Mouse (Mus musculus) hindbrain, embryonic 10.5 days (tissue): Measurements from ENCODE around the gene Myo1d. TPM values are rescaled to one million over a fixed set of nuclear protein-coding genes. Genes with fewer than 3 reads are reported as not detected.

ENCODE experiments used
- DNase-seq: peaks from one replicate; pipeline ENCODE4 v3.0.0-alpha.2; 2017; ENCODE audit warnings: low spot score
- H3K27ac ChIP-seq: fragments of 300-500 bp; sonication (generic); 2 replicates; pipeline ENCODE4 v1.5.1; 2016; ENCODE audit warnings: mild to moderate bottlenecking, moderate library complexity
- H3K27me3 ChIP-seq: fragments of 300-500 bp; sonication (generic); 2 replicates; pipeline ENCODE4 v1.6.1; 2016; ENCODE audit warnings: mild to moderate bottlenecking; ENCODE audit not compliant: poor library complexity, insufficient read depth, severe bottlenecking
- H3K36me3 ChIP-seq: fragments of 300-500 bp; sonication (generic); 2 replicates; pipeline ENCODE4 v1.6.1; 2016; ENCODE audit warnings: mild to moderate bottlenecking, moderate library complexity
- H3K4me1 ChIP-seq: fragments of 300-500 bp; sonication (generic); replicated peaks from 2 replicates; pipeline ENCODE4 v1.6.1; 2016; ENCODE audit warnings: mild to moderate bottlenecking
- H3K4me3 ChIP-seq: fragments of 300-500 bp; sonication (generic); 2 replicates; pipeline ENCODE4 v1.5.1; 2016; ENCODE audit warnings: mild to moderate bottlenecking, moderate library complexity
- H3K9me3 ChIP-seq: fragments of 300-500 bp; sonication (generic); 2 replicates; pipeline ENCODE4 v1.6.1; 2016; ENCODE audit warnings: mild to moderate bottlenecking, moderate library complexity
- WGBS: fragments of 180-500 bp; shearing (Covaris S2); methylation state at CpG from one replicate; pipeline ENCODE4 v1.1.7; 2016; 5-methylcytosine and 5-hydroxymethylcytosine counted together
- polyA plus RNA-seq: library from polyadenylated mRNA; unstranded; fragments of >200 nt; fragmentation: Nextera tagmentation; extraction: Ambion mirVana; gene quantifications from 2 replicates; pipeline ENCODE4 v1.2.1, GENCODE M21; 2016

The Myo1d gene
- polyA plus RNA-seq, 1 experiment from 2014 or later, result 2.6 TPM

DNA sequence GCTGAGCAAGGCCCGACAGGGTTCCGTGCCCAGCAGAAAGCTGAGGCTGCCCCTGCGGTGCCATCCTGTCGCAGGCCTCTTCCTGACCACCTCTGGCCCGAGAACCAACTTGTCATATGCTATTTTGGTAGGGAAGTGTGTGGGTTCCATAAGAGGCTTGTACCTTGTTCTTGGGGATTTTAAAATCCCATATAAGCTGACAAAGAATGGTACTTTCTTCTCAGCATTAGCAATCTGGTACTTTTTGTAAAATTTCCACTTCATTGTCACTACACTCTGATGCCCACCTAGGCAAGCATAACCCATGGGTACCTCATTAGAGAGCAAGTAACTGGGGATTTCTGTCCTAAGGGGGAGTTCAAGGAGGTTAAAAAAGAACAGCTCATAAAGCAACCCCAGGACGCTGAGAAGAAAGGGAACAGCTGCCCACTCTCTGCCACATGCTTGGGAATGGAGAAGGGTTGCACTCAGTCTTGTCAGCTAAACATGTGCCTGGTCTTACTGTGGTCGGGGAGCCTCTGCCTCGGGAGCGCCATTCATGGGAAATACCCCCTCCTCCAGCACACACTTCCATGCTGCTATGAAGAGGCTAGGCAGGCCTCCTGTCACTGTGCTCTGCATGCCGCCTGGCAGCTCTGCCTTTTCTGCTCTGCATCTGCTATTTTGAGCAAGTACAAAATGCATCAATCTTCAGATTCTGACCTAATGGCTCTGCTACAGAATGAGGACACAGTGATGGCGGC lies 281.3 kb downstream of the Myo1d start:
- Histone ChIP-seq H3K4me3 (no peak overlapping the region), H3K27me3 (no peaks in the 10 kb centered on the region), H3K9me3 (no peaks in the 10 kb centered on the region), H3K27ac (peak overlapping the region; percentile 75), H3K4me1 (peaks cover 28% of the 10 kb centered on the region), H3K36me3 (no peaks in the 10 kb centered on the region)
- DNase-seq, result no peak
- 61% methylated on average over 11 of the region's 11 CpGs for WGBS

- Histone ChIP-seq H3K27ac (no peak overlapping the region), H3K36me3 (no peaks in the 10 kb centered on the region), H3K9me3 (no peaks in the 10 kb centered on the region), H3K4me1 (peaks cover 25% of the 10 kb centered on the region), H3K4me3 (no peak overlapping the region), H3K27me3 (no peaks in the 10 kb centered on the region)
- no peak for DNase-seq
- 83% methylated on average over 10 of the region's 10 CpGs for WGBS
Observed at GRCm38 (mm10) chr11:80497225-80497919, 282.5 kb downstream of the Myo1d start.

GRCm38 (mm10) chr11:80496640-80497039 lies 283.2 kb downstream of the Myo1d start:
- H3K4me3 ChIP-seq, result no peak overlapping the region
- DNase-seq, result no peak
- no peak overlapping the region for H3K27ac ChIP-seq
- peaks cover 25% of the 10 kb centered on the region for H3K4me1 ChIP-seq
- H3K9me3 ChIP-seq, result no peaks in the 10 kb centered on the region
- 90% methylated on average over 1 of the region's 1 CpGs for WGBS
- H3K27me3 ChIP-seq, result no peaks in the 10 kb centered on the region
- no peaks in the 10 kb centered on the region for H3K36me3 ChIP-seq

- H3K27me3 ChIP-seq, result no peaks in the 10 kb centered on the region
- H3K36me3 ChIP-seq, result no peaks in the 10 kb centered on the region
- no peak overlapping the region for H3K27ac ChIP-seq
- no peak for DNase-seq
- peaks cover 28% of the 10 kb centered on the region for H3K4me1 ChIP-seq
- 90% methylated on average over 6 of the region's 6 CpGs for WGBS
- H3K4me3 ChIP-seq, result no peak overlapping the region
- no peaks in the 10 kb centered on the region for H3K9me3 ChIP-seq
Observed at GRCm38 (mm10) chr11:80495972-80496371, 283.9 kb downstream of the Myo1d start.

GRCm38 (mm10) chr11:80494852-80495251 lies 285.0 kb downstream of the Myo1d start:
- Histone ChIP-seq H3K27ac (no peak overlapping the region), H3K4me3 (no peak overlapping the region), H3K27me3 (no peaks in the 10 kb centered on the region), H3K9me3 (no peaks in the 10 kb centered on the region), H3K36me3 (no peaks in the 10 kb centered on the region), H3K4me1 (peaks cover 32% of the 10 kb centered on the region)
- DNase-seq, result no peak
- WGBS, result 73% methylated on average over 9 of the region's 9 CpGs

GRCm38 (mm10) chr11:80493186-80493585 lies 286.6 kb downstream of the Myo1d start:
- Histone ChIP-seq H3K27me3 (peaks cover 3% of the 10 kb centered on the region; the same call in 1 of the 2 replicates), H3K4me3 (no peak overlapping the region), H3K4me1 (peaks cover 32% of the 10 kb centered on the region), H3K27ac (no peak overlapping the region), H3K9me3 (no peaks in the 10 kb centered on the region), H3K36me3 (no peaks in the 10 kb centered on the region)
- WGBS, result 96% methylated on average over 5 of the region's 5 CpGs
- DNase-seq, result no peak

GRCm38 (mm10) chr11:80490831-80491230 lies 289.0 kb downstream of the Myo1d start:
- Histone ChIP-seq H3K4me1 (peaks cover 47% of the 10 kb centered on the region), H3K36me3 (no peaks in the 10 kb centered on the region), H3K27ac (0 out of 2 replicates have a peak overlapping the region, but pooled peaks have one; percentile 42), H3K4me3 (no peak overlapping the region), H3K9me3 (no peaks in the 10 kb centered on the region), H3K27me3 (peaks cover 3% of the 10 kb centered on the region; the same call in 1 of the 2 replicates)
- WGBS, result 69% methylated on average over 10 of the region's 10 CpGs
- DNase-seq, result no peak

DNA sequence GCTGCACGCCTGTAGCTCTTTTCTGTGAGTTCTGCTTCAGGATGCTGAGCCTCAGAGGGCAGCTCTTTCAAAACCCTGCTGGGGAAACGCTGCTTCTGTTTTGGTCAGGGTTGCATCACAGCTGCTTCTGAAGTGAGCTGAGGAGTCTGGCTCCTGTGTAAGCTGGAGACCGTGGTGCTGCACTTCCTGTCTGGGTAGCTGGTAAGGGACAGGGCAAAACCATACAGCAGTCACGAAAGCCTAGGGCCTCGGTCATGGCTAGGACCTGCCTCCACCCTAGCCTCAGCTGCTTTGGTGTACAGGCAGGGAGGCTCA lies 290.0 kb downstream of the Myo1d start:
- DNase-seq, result no peak
- H3K9me3 ChIP-seq, result no peaks in the 10 kb centered on the region
- peak overlapping the region; percentile 71 for H3K27ac ChIP-seq
- H3K36me3 ChIP-seq, result no peaks in the 10 kb centered on the region
- H3K4me3 ChIP-seq, result no peak overlapping the region
- WGBS, result 51% methylated on average over 5 of the region's 5 CpGs
- H3K4me1 ChIP-seq, result peaks cover 54% of the 10 kb centered on the region
- peaks cover 8% of the 10 kb centered on the region; the same call in 1 of the 2 replicates for H3K27me3 ChIP-seq

DNA sequence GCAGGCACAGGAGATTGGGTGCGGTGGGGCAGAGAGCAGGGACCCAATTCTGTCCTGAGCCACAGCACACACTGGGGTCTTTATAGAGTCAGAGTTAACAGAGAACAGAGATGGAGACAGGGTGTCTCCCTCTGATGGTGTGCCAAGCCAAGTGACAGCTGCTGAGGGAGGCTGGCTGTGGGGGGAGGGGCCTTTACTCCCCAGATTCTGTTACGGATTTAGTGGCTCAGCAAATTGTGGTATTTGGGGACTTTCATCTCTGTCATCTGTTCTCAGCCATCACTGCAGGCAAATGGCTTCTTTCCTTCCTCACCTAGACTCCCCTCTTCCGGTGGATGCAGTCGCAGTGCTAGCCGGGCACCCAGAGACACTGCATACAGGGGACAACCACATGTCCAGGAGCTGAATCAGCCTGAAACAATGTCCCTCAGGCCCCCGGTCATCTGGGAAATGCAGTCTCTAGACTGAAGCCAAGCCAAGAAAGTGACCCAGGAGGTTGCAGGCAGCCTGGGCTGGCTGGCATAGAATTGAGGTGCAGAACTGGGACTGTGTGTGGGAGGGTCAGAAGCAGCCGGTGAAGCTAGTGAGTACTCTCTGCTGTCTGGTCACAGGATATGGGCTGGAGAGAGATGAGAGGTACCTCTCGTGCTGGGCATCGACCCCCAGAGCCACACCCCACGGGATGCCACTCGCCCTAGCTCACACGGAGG lies 290.5 kb downstream of the Myo1d start:
- 56% methylated on average over 12 of the region's 12 CpGs for WGBS
- H3K9me3 ChIP-seq, result no peaks in the 10 kb centered on the region
- peaks cover 57% of the 10 kb centered on the region for H3K4me1 ChIP-seq
- no peak for DNase-seq
- no peak overlapping the region for H3K4me3 ChIP-seq
- peak overlapping the region; percentile 71 for H3K27ac ChIP-seq
- no peaks in the 10 kb centered on the region for H3K36me3 ChIP-seq
- H3K27me3 ChIP-seq, result peaks cover 11% of the 10 kb centered on the region; the same call in 1 of the 2 replicates

DNA sequence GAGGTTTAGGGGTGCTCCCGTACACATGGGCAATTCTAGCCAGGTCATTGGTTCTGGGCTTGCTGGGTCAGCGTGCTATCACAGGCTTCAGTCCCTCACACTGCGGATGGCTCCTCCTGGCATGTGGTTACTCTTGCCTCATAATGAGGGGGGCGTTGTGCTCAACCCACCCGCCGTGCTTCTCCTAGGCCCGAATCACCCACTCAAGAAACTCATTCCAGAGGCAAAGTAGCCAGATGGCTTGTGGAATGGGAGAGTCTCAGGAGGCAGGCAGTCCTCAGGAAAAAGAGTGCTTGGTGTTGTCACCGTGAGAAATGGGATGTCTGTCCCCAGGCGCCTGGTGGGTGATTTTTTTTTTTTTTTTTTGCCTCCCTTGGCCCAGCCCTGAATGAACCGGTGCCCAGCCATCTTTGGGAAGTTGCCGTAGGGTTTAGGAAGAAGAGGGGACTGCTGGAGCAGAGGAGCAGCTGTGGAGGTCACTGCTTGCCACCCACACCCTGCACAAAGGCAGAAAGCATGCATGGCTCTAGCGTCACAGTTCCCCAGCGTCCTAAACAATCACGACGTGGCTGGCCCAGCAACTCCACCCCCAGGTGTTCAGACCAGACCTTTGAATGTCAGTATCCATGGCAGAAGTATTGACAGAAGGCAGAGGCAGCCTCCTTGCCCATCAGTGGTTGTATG lies 291.8 kb downstream of the Myo1d start:
- Histone ChIP-seq H3K4me3 (no peak overlapping the region), H3K27ac (peak overlapping the region; percentile 10; the same call in 1 of the 2 replicates), H3K4me1 (peaks cover 69% of the 10 kb centered on the region), H3K36me3 (no peaks in the 10 kb centered on the region), H3K9me3 (no peaks in the 10 kb centered on the region), H3K27me3 (peaks cover 23% of the 10 kb centered on the region)
- DNase-seq, result no peak
- 70% methylated on average over 15 of the region's 15 CpGs for WGBS

DNA sequence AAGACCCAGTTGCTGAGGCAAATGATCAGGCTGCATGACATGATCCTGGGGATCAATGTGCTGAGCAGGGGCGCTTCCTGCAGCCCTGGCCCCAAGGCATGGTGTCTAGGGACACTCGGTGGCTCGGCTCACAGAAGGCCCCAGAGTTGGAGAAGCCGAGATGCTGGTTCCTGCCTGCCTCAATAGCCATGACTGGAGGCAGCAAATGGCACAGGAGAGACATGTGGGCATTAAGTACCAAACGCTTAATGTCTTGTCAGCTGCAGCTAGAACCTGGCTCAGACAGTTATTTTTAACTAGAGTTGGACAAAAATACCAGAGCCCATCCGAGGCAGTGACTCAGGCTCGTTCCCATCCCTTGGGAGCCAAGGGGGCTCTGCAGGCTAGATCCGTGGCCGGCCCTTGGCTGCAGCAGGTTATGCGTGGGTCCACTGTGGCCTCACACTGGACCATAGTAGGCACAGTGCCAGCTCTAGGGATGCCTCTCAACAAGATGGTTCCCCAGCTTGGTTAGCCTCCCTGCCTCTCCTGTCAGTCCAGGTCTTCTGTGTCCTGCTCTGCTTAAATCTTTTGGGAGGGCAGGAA lies 294.1 kb downstream of the Myo1d start:
- Histone ChIP-seq H3K4me1 (peaks cover 83% of the 10 kb centered on the region), H3K27me3 (peaks cover 35% of the 10 kb centered on the region)
- no peak for DNase-seq

GRCm38 (mm10) chr11:80485120-80485551 lies 294.7 kb downstream of the Myo1d start:
- Histone ChIP-seq H3K36me3 (peaks cover 5% of the 10 kb centered on the region; the same call in 1 of the 2 replicates), H3K27me3 (peaks cover 36% of the 10 kb centered on the region), H3K9me3 (no peaks in the 10 kb centered on the region), H3K4me3 (no peak overlapping the region), H3K27ac (no peak overlapping the region), H3K4me1 (peaks cover 78% of the 10 kb centered on the region)
- WGBS, result 84% methylated on average over 9 of the region's 9 CpGs
- no peak for DNase-seq

More for the DNA sequence above, 294.1 kb downstream of the Myo1d start:
- Histone ChIP-seq H3K36me3 (no peaks in the 10 kb centered on the region), H3K4me3 (no peak overlapping the region), H3K9me3 (no peaks in the 10 kb centered on the region), H3K27ac (no peak overlapping the region)
- 84% methylated on average over 10 of the region's 10 CpGs for WGBS
